Mouse (Mus musculus) left cerebral cortex, postnatal 36 days (tissue): ENCODE results near the gene Chit1. TPM values are rescaled to one million over a fixed set of nuclear protein-coding genes. Genes with fewer than 3 reads are reported as not detected.

ENCODE experiments used
- DNase-seq, 2 experiments: peaks; one replicate each; pipeline ENCODE4 v3.0.0; 2021 to 2022; ENCODE audit warnings: low spot score in 2 of 2, mixed read lengths in 1 of 2
- intact Hi-C: fragments of 180-260 bp; cut with DNase I; formaldehyde crosslinking; loops from one replicate; pipeline ENCODE4 v1.15.1; 2025
- total RNA-seq, 2 experiments: library from RNA; stranded (reverse); gene quantifications; 2 replicates each; pipeline ENCODE4 v1.2.3; 2021

The Chit1 gene
- total RNA-seq, 2 experiments from 2014 or later, result 0.23 to 0.30 TPM

DNA sequence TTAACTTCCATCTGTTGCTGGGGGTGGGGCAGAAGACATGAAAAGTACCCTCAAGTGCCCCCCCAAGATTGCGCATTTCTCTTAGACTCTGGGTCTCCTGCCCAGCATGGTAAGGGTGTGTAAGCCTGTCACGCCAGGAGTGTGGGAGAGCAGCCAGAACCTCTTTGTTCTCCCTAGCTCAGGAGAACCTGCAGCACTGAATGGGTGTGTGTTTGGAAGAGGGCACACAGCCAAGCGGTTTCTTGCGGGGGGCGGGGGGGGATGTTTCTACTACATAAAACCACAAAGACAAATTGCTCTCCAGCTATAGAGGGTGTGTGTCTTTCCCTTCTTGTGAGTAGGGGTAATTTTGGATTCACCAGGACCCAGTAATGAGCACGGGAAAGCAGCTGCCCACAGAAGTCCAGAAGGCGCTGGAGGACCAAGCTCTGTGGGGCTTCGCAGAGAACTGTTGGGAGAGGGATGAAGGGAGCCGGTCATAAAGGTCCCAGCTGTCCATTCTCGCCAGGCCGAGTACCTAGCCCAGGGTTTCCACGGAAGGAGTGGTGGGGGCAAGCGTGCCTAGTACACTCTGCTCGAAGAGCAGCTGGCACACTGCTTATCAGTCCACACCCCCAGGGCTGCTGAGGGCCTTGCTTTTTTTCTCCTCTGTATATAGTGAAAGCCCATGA lies 14.6 kb upstream of the Chit1 start:
- no peak for DNase-seq
- intact Hi-C loops, result no loop called here

- intact Hi-C loops, result no loop called here
- no peak for DNase-seq
These were observed 13.8 kb upstream of the Chit1 start for GRCm38 (mm10) chr1:134097080-134097855.

- intact Hi-C loops, result no loop called here
- no peak for DNase-seq
These were observed 12.9 kb upstream of the Chit1 start for GRCm38 (mm10) chr1:134097956-134098725.

- intact Hi-C loops, result no loop called here
- DNase-seq, result peak; percentile 52 to 64
These were observed 12.1 kb upstream of the Chit1 start for GRCm38 (mm10) chr1:134098726-134099515.

DNA sequence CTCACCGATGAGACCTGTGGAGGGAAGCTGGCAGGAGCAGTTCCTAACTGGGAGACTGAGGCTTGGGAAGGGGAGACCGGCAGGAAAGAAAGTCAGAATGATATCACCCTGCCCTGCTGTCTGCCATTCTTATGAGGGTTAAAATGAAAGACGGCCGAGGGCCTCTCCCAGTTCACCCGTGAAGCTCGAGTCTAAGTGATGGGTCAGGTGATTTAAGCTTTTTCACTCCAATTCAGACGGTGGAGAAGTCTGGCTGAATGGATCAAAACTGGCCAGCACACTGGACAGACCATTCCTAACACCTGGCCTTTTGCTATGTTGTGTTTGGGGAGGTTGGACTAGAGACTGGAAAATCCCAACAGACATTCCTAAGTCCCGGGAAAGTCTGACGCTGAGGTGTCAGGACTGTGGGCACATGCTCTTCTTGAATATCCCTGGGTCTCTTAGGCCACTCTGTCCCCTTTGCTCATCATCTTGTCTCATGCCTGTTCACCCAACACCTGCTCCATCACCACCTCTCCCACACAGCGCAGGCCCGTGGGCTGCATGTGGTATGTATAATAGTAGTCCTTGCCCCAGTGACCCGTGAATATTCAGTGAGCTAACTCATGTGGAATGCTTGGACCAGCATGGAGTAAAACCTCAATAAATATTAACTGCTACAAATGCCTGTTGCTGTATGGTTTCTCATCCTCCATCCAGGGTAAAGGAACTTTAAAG lies 11.4 kb upstream of the Chit1 start:
- DNase-seq, result no peak
- intact Hi-C loops, result loop anchor here (5.0 kb wide), 1 partner anchor 187 kb away; no protein-coding TSS in a partner anchor

DNA sequence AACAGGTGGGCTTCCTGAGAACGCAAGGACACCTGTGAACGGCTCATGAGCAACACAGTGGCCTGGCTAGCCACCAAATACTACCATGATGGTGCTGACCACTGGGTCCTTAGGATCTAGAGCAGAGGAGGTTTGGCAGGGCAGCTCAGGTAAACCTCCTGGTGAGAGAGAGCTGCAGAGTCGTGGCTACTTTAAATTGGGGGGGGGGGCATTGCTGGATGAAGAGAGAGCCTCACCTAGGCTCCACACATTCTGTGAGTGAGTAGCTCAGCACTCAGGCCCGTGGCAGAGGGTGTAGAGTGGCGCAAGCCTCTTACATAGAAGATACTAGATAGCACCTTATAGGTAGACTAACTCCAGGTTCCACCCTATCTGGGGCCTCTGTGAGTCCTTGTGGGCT lies 10.6 kb upstream of the Chit1 start:
- DNase-seq, result no peak
- intact Hi-C loops, result loop anchor here (5.0 kb wide), 1 partner anchor 188 kb away; no protein-coding TSS in a partner anchor

DNA sequence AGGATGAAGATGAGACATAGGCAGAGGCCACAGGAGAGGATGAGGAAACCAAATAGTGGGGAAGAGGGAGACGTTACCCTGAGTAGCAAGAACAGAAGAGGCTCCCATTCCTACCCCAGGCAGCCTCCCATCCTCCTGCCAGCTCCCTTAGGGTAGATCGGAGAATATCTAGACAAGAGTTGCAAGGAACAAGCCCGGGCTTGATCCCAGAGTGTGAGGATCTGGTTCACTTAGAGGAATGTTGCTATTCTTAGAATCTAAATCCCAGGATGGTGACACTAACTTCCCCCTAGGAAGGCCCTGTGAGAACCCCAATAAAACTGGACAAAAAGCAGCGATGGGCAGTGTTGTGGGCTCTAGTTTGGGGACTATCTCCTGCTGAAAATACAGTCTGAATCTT lies 10.1 kb upstream of the Chit1 start:
- intact Hi-C loops, result loop anchor here (5.0 kb wide), 1 partner anchor 189 kb away; no protein-coding TSS in a partner anchor
- DNase-seq, result no peak

- DNase-seq, result no peak
- intact Hi-C loops, result loop anchor here (5.0 kb wide), 1 partner anchor 189 kb away; no protein-coding TSS in a partner anchor
These were observed 9.4 kb upstream of the Chit1 start for GRCm38 (mm10) chr1:134101593-134101992.

GRCm38 (mm10) chr1:134103861-134104260 lies 7.2 kb upstream of the Chit1 start:
- intact Hi-C loops, result loop anchor here (5.0 kb wide), 1 partner anchor 192 kb away; no protein-coding TSS in a partner anchor
- no peak for DNase-seq

- DNase-seq, result no peak
- intact Hi-C loops, result no loop called here
These were observed 5.8 kb upstream of the Chit1 start for GRCm38 (mm10) chr1:134105043-134105763.

- intact Hi-C loops, result no loop called here
- no peak for DNase-seq
These were observed 5.1 kb upstream of the Chit1 start for GRCm38 (mm10) chr1:134105764-134106430.

DNA sequence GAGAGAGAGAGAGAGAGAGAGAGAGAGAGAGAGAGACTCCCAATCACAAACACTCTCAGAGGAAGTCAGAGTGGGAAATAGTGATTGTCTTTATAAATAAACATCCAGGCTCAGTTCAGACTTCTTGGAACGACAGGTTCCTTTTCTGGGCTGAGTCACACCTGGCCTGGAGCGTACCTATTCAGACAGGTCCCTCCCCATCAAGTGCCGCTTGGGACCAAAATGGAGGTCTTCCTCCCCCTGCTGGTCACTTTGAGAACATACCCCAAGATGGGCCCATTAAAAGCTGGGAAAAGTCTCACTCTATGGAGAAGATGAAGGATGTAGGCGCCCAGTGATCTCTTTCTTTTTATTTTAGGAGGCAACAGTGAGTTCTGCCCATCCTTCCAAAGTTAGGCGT lies 4.3 kb upstream of the Chit1 start:
- peak; percentile 45 to 54 for DNase-seq

DNA sequence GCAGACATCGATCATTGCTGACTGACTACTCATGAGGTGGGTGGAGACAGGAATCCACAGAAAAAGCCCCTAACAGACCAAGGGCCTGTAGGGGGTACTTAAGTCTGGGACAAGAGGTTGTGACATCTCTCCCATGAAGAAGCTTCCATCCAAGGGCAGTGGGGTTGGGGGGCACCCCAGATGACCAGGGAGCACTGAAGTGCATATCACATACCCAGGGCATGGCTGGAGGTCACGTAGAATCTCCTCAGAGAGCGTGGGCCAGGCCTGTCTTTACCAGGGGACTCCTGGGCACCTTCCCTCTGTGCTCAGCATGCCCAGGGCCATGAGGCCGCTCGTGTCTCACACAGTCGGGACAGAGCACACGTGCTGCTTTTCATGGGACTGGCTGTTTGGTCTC lies 3.3 kb upstream of the Chit1 start:
- intact Hi-C loops, result loop anchor here (1.0 kb wide), 1 partner anchor 54 kb away; no protein-coding TSS in a partner anchor
- no peak for DNase-seq

More for the DNA sequence above, 4.3 kb upstream of the Chit1 start:
- intact Hi-C loops, result loop anchor here (1.0 kb wide), 1 partner anchor 53 kb away; no protein-coding TSS in a partner anchor

DNA sequence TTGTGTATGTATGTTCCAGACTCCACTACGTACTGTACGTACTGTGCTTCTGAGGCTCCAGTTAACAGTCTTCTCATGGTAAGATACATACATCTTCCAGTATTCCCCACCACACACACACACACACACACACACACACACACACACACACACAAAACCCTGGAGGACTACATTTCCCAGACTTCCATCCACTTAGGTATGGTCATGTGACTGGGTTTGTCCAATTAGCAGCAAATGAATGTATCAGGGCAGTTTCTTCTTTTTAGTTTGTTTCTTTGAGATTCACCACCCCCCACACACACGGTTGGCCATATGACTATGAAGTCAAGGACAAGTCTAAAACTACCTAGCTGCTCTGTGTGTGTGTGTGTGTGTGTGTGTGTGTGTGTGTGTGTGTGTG lies 1.0 kb upstream of the Chit1 start:
- intact Hi-C loops, result no loop called here
- DNase-seq, result no peak

DNA sequence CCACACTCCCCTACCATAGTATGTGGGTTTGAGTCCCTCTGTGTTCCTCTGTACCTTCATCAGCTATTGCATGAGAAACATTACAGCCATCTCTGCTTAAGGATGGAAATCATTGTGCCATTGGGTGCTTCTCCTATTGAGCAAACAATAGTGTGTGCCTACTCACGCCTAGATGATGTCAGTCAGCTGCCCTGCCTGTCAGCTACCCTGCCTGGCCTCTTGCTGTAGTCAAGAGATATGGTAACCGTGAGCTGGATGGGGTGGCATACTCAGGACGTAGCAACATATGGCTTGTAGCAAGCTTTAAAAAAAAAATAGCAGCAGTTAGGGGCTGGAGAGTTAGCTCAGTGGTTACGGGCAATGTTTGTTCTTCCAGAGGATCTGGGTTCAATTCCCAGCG lies 593 bp upstream of the Chit1 start:
- intact Hi-C loops, result no loop called here
- no peak for DNase-seq

- DNase-seq, result no peak
- intact Hi-C loops, result no loop called here
These were observed 2.5 kb downstream of the Chit1 start for GRCm38 (mm10) chr1:134113560-134113959.

GRCm38 (mm10) chr1:134114018-134114417 lies 3.0 kb downstream of the Chit1 start:
- intact Hi-C loops, result no loop called here
- DNase-seq, result no peak
